Mouse (Mus musculus) cortical plate, adult 2 months (tissue): Measurements from ENCODE around the gene Nck2.

Experiments
- CTCF ChIP-seq: fragments of 200-500 bp; IDR thresholded peaks from 2 replicates; pipeline ENCODE4 v1.5.1; 2011; ENCODE audit warnings: mild to moderate bottlenecking, control low read depth, low read length; ENCODE audit not compliant: insufficient read depth; ENCODE audit errors: extremely low read depth
- POLR2A ChIP-seq: fragments of 200-500 bp; IDR thresholded peaks from 2 replicates; pipeline ENCODE4 v1.6.1; 2011; ENCODE audit warnings: mild to moderate bottlenecking, low read length, control low read depth; ENCODE audit not compliant: insufficient read depth; ENCODE audit errors: extremely low read depth

- TF ChIP-seq CTCF (no peak), POLR2A (no peak)
Measured at GRCm38 (mm10) chr1:43472046-43472649, 27.8 kb downstream of the Nck2 start.
